Mouse (Mus musculus): ENCODE data around the gene Gm21739. TPM values are rescaled to one million over a fixed set of nuclear protein-coding genes. Genes with fewer than 3 reads are reported as not detected.
"Not testable (repeated sequence)": the region's sequence is repeated elsewhere in the genome, so short reads cannot be mapped to it uniquely, and the experiment has no call there.

Gm21739 gene
- total RNA-seq (2018; cell fraction: chromatin; rRNA removed): not detected
- total RNA-seq (2018; cell fraction: cytosol; rRNA removed): not detected
- not detected for total RNA-seq (2018; cell fraction: nucleus; rRNA removed)
- not detected in 3 replicates for polyA plus RNA-seq (2018)

GRCm38 (mm10) chrY:44264344-44264743 is at the start of gene Gm21739:
Gene Gm21739 (minus strand): TSS chrY:44264444.
- H3K79me2 ChIP-seq (ENCODE audit: inconsistent target); H3K4me3 ChIP-seq (ENCODE audit: inconsistent target); H3K27ac ChIP-seq; H3K36me3 ChIP-seq (ENCODE audit: inconsistent target): not testable (repeated sequence)
- no CpG with 5 or more reads among the region's 6 CpGs for WGBS (ENCODE audit: missing documents)
